Mouse (Mus musculus): ENCODE measurements around the gene Rtp2. TPM values are rescaled to one million over a fixed set of nuclear protein-coding genes. Genes with fewer than 3 reads are reported as not detected.

Rtp2 gene
- polyA plus RNA-seq, 1 experiment from 2014 or later, result 0.79 TPM

GRCm38 (mm10) chr16:23962401-23962800 lies 30.2 kb upstream of the Rtp2 start:
- no peaks in the 10 kb centered on the region for H3K9me3 ChIP-seq (ENCODE audit: control insufficient read depth, low read length)
- H3K4me2 ChIP-seq (ENCODE audit: low read depth, low read length), result no peak overlapping the region
- H3K27ac ChIP-seq (replicated peaks; ENCODE audit: low read depth, low read length), result no peak overlapping the region
- H3K36me3 ChIP-seq (ENCODE audit: control insufficient read depth, insufficient read depth, low read length), result peaks cover 7% of the 10 kb centered on the region
- ATAC-seq (ENCODE audit: low read depth), result no peak
- DNase-seq (ENCODE audit: low spot score), result no peak
- H3K4me3 ChIP-seq (ENCODE audit: low read depth, low read length), result no peak overlapping the region
- H3K9ac ChIP-seq (ENCODE audit: low read depth, low read length), result no peak overlapping the region
- H3K4me1 ChIP-seq (ENCODE audit: control insufficient read depth, insufficient read depth, low read length), result no peaks in the 10 kb centered on the region
- no peaks in the 10 kb centered on the region for H3K27me3 ChIP-seq (replicated peaks; ENCODE audit: control insufficient read depth, insufficient read depth, low read length)
- 92% methylated on average over 2 of the region's 2 CpGs for WGBS

- Histone ChIP-seq H3K36me3 (ENCODE audit: control insufficient read depth, insufficient read depth, low read length) (no peaks in the 10 kb centered on the region), H3K4me3 (ENCODE audit: low read depth, low read length) (no peak overlapping the region), H3K4me2 (ENCODE audit: low read depth, low read length) (no peak overlapping the region), H3K27ac (replicated peaks; ENCODE audit: low read depth, low read length) (no peak overlapping the region), H3K4me1 (ENCODE audit: control insufficient read depth, insufficient read depth, low read length) (no peaks in the 10 kb centered on the region), H3K9me3 (ENCODE audit: control insufficient read depth, low read length) (no peaks in the 10 kb centered on the region), H3K27me3 (replicated peaks; ENCODE audit: control insufficient read depth, insufficient read depth, low read length) (no peaks in the 10 kb centered on the region), H3K9ac (ENCODE audit: low read depth, low read length) (no peak overlapping the region)
- DNase-seq (ENCODE audit: low spot score) (no peak), ATAC-seq (ENCODE audit: low read depth) (no peak)
Measured at GRCm38 (mm10) chr16:23958938-23959337, 26.7 kb upstream of the Rtp2 start.

- Histone ChIP-seq H3K9ac (ENCODE audit: low read depth, low read length) (no peak overlapping the region), H3K27me3 (replicated peaks; ENCODE audit: control insufficient read depth, insufficient read depth, low read length) (no peaks in the 10 kb centered on the region), H3K9me3 (ENCODE audit: control insufficient read depth, low read length) (no peaks in the 10 kb centered on the region), H3K4me3 (ENCODE audit: low read depth, low read length) (no peak overlapping the region), H3K4me2 (ENCODE audit: low read depth, low read length) (no peak overlapping the region), H3K36me3 (ENCODE audit: control insufficient read depth, insufficient read depth, low read length) (no peaks in the 10 kb centered on the region), H3K4me1 (ENCODE audit: control insufficient read depth, insufficient read depth, low read length) (peaks cover 4% of the 10 kb centered on the region; the same call in 1 of the 2 replicates), H3K27ac (replicated peaks; ENCODE audit: low read depth, low read length) (no peak overlapping the region)
- DNase-seq (ENCODE audit: low spot score) (no peak), ATAC-seq (ENCODE audit: low read depth) (no peak)
- 8% methylated on average over 1 of the region's 1 CpGs for WGBS
Measured at GRCm38 (mm10) chr16:23953959-23954260, 21.7 kb upstream of the Rtp2 start.

- no peak overlapping the region for H3K4me2 ChIP-seq (ENCODE audit: low read depth, low read length)
- H3K9ac ChIP-seq (ENCODE audit: low read depth, low read length), result no peak overlapping the region
- peaks cover 4% of the 10 kb centered on the region; the same call in 1 of the 2 replicates for H3K4me1 ChIP-seq (ENCODE audit: control insufficient read depth, insufficient read depth, low read length)
- 42% methylated on average over 11 of the region's 11 CpGs for WGBS
- DNase-seq (ENCODE audit: low spot score), result peak; percentile 68
- H3K4me3 ChIP-seq (ENCODE audit: low read depth, low read length), result no peak overlapping the region
- ATAC-seq (ENCODE audit: low read depth), result no peak
- H3K36me3 ChIP-seq (ENCODE audit: control insufficient read depth, insufficient read depth, low read length), result no peaks in the 10 kb centered on the region
- H3K9me3 ChIP-seq (ENCODE audit: control insufficient read depth, low read length), result no peaks in the 10 kb centered on the region
- H3K27ac ChIP-seq (replicated peaks; ENCODE audit: low read depth, low read length), result no peak overlapping the region
- H3K27me3 ChIP-seq (replicated peaks; ENCODE audit: control insufficient read depth, insufficient read depth, low read length), result no peaks in the 10 kb centered on the region
Measured at GRCm38 (mm10) chr16:23953189-23953958, 21.2 kb upstream of the Rtp2 start.

- Histone ChIP-seq H3K27me3 (replicated peaks; ENCODE audit: control insufficient read depth, insufficient read depth, low read length) (no peaks in the 10 kb centered on the region), H3K4me2 (ENCODE audit: low read depth, low read length) (no peak overlapping the region), H3K4me1 (ENCODE audit: control insufficient read depth, insufficient read depth, low read length) (peaks cover 4% of the 10 kb centered on the region; the same call in 1 of the 2 replicates), H3K27ac (replicated peaks; ENCODE audit: low read depth, low read length) (no peak overlapping the region), H3K9me3 (ENCODE audit: control insufficient read depth, low read length) (no peaks in the 10 kb centered on the region), H3K36me3 (ENCODE audit: control insufficient read depth, insufficient read depth, low read length) (no peaks in the 10 kb centered on the region), H3K4me3 (ENCODE audit: low read depth, low read length) (no peak overlapping the region), H3K9ac (ENCODE audit: low read depth, low read length) (no peak overlapping the region)
- no peak for ATAC-seq (ENCODE audit: low read depth)
- 54% methylated on average over 4 of the region's 4 CpGs for WGBS
- DNase-seq (ENCODE audit: low spot score), result no peak
Measured at GRCm38 (mm10) chr16:23952101-23952727, 20.0 kb upstream of the Rtp2 start.

GRCm38 (mm10) chr16:23947654-23948053 lies 15.5 kb upstream of the Rtp2 start:
- H3K27ac ChIP-seq (replicated peaks; ENCODE audit: low read depth, low read length), result no peak overlapping the region
- ATAC-seq (ENCODE audit: low read depth), result no peak
- WGBS, result 85% methylated on average over 6 of the region's 6 CpGs

GRCm38 (mm10) chr16:23944801-23945200 lies 12.6 kb upstream of the Rtp2 start:
- 44% methylated on average over 3 of the region's 3 CpGs for WGBS
- no peak for ATAC-seq (ENCODE audit: low read depth)

More at GRCm38 (mm10) chr16:23947654-23948053, 15.5 kb upstream of the Rtp2 start:
- H3K4me3 ChIP-seq (ENCODE audit: low read depth, low read length), result no peak overlapping the region
- DNase-seq (ENCODE audit: low spot score), result no peak
- no peaks in the 10 kb centered on the region for H3K36me3 ChIP-seq (ENCODE audit: control insufficient read depth, insufficient read depth, low read length)
- H3K27me3 ChIP-seq (replicated peaks; ENCODE audit: control insufficient read depth, insufficient read depth, low read length), result no peaks in the 10 kb centered on the region
- H3K9ac ChIP-seq (ENCODE audit: low read depth, low read length), result no peak overlapping the region
- H3K9me3 ChIP-seq (ENCODE audit: control insufficient read depth, low read length), result no peaks in the 10 kb centered on the region
- H3K4me2 ChIP-seq (ENCODE audit: low read depth, low read length), result no peak overlapping the region
- H3K4me1 ChIP-seq (ENCODE audit: control insufficient read depth, insufficient read depth, low read length), result no peaks in the 10 kb centered on the region

GRCm38 (mm10) chr16:23934397-23934796 lies 2.2 kb upstream of the Rtp2 start:
- no peak overlapping the region for H3K4me2 ChIP-seq (ENCODE audit: low read depth, low read length)
- H3K4me1 ChIP-seq (ENCODE audit: control insufficient read depth, insufficient read depth, low read length), result no peaks in the 10 kb centered on the region
- no peaks in the 10 kb centered on the region for H3K27me3 ChIP-seq (replicated peaks; ENCODE audit: control insufficient read depth, insufficient read depth, low read length)
- no peak overlapping the region for H3K9ac ChIP-seq (ENCODE audit: low read depth, low read length)
- no peak overlapping the region for H3K4me3 ChIP-seq (ENCODE audit: low read depth, low read length)
- no peak overlapping the region for H3K27ac ChIP-seq (replicated peaks; ENCODE audit: low read depth, low read length)
- H3K9me3 ChIP-seq (ENCODE audit: control insufficient read depth, low read length), result no peaks in the 10 kb centered on the region
- H3K36me3 ChIP-seq (ENCODE audit: control insufficient read depth, insufficient read depth, low read length), result no peaks in the 10 kb centered on the region
- no peak for ATAC-seq (ENCODE audit: low read depth)
- no peak for DNase-seq (ENCODE audit: low spot score)
- WGBS, result 79% methylated on average over 2 of the region's 2 CpGs

More at GRCm38 (mm10) chr16:23944801-23945200, 12.6 kb upstream of the Rtp2 start:
- Histone ChIP-seq H3K9me3 (ENCODE audit: control insufficient read depth, low read length) (no peaks in the 10 kb centered on the region), H3K4me3 (ENCODE audit: low read depth, low read length) (no peak overlapping the region), H3K27ac (replicated peaks; ENCODE audit: low read depth, low read length) (no peak overlapping the region), H3K9ac (ENCODE audit: low read depth, low read length) (no peak overlapping the region), H3K27me3 (replicated peaks; ENCODE audit: control insufficient read depth, insufficient read depth, low read length) (no peaks in the 10 kb centered on the region), H3K4me1 (ENCODE audit: control insufficient read depth, insufficient read depth, low read length) (no peaks in the 10 kb centered on the region), H3K4me2 (ENCODE audit: low read depth, low read length) (no peak overlapping the region), H3K36me3 (ENCODE audit: control insufficient read depth, insufficient read depth, low read length) (no peaks in the 10 kb centered on the region)
- peak; percentile 42 for DNase-seq (ENCODE audit: low spot score)

GRCm38 (mm10) chr16:23931275-23931674 lies 919 bp downstream of the Rtp2 start:
- Histone ChIP-seq H3K36me3 (ENCODE audit: control insufficient read depth, insufficient read depth, low read length) (no peaks in the 10 kb centered on the region), H3K9me3 (ENCODE audit: control insufficient read depth, low read length) (no peaks in the 10 kb centered on the region), H3K4me1 (ENCODE audit: control insufficient read depth, insufficient read depth, low read length) (no peaks in the 10 kb centered on the region), H3K27me3 (replicated peaks; ENCODE audit: control insufficient read depth, insufficient read depth, low read length) (no peaks in the 10 kb centered on the region), H3K9ac (ENCODE audit: low read depth, low read length) (no peak overlapping the region), H3K4me2 (ENCODE audit: low read depth, low read length) (no peak overlapping the region), H3K4me3 (ENCODE audit: low read depth, low read length) (no peak overlapping the region), H3K27ac (replicated peaks; ENCODE audit: low read depth, low read length) (no peak overlapping the region)
- DNase-seq (ENCODE audit: low spot score), result no peak
- 74% methylated on average over 18 of the region's 18 CpGs for WGBS
- peak; percentile 41; the same call in 1 of the 2 replicates for ATAC-seq (ENCODE audit: low read depth)

All from embryonic facial prominence, embryonic 14.5 days (tissue).